Mouse (Mus musculus): ENCODE results near the gene Naa80. TPM values are rescaled to one million over a fixed set of nuclear protein-coding genes. Genes with fewer than 3 reads are reported as not detected.

Naa80 gene
- polyA plus RNA-seq (2014; fragmentation: Illumina TruSeq; extraction: RNeasy Lipid Tissue Mini Kit (QIAGEN cat#74804); ENCODE audit: low read depth, low replicate concordance): 2.0 TPM

DNA sequence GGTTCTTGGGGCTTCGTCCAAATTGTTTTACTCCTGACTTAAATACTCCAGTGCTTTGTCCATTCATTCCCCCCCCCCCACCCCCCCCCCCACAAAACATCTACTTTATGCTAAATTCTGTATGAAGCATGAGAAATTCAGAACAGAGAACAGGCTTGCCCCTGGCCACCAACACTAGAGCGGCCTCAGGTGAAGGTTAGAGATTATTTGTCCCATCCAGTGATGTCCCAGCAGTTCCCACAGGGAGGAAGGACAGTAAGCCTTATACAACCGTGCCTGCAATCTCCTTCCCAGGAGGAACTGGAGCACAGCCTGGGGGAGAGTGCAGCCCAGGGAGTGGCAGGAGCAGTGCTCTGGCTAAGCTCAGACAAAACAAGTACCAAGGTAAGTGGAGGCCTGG lies at the start of gene Naa80:
Gene Naa80, plus strand, starts transcription at position 301 of the 400 bp plus-strand sequence.

DNA sequence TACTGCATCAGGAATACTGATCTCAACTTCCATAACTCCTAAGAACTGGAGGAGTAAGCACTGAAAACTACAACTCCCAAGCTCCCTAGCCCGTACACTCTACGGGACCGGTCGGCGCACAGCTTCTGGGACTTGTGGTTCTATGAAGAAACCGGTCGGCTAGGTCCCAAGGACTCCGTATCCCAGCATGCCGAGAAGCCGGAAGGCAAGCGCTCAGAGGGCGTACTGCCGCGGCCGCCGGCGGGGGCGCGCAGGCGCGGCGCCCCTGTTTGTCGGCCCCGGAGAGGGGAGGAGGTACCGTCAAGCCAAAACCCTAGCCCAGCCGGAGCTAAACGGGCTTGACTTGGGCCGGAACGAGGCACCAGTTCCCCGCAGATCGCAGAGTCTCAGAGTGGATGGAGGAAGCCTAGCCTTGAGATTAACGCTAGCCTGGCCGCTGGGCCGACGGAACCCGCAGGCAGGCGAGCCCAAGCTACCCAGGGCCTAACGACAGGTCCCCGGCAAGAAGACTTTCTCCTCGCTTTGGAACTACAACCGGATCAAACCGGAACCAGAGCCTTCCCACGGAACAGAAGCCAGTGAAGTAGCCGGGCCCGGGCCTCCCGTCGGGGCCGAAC lies 44.8 kb upstream of the Naa80 start, which contains the start of gene Tmem115:
Gene Tmem115, plus strand, starts transcription at position 155 of the 617 bp plus-strand sequence.

DNA sequence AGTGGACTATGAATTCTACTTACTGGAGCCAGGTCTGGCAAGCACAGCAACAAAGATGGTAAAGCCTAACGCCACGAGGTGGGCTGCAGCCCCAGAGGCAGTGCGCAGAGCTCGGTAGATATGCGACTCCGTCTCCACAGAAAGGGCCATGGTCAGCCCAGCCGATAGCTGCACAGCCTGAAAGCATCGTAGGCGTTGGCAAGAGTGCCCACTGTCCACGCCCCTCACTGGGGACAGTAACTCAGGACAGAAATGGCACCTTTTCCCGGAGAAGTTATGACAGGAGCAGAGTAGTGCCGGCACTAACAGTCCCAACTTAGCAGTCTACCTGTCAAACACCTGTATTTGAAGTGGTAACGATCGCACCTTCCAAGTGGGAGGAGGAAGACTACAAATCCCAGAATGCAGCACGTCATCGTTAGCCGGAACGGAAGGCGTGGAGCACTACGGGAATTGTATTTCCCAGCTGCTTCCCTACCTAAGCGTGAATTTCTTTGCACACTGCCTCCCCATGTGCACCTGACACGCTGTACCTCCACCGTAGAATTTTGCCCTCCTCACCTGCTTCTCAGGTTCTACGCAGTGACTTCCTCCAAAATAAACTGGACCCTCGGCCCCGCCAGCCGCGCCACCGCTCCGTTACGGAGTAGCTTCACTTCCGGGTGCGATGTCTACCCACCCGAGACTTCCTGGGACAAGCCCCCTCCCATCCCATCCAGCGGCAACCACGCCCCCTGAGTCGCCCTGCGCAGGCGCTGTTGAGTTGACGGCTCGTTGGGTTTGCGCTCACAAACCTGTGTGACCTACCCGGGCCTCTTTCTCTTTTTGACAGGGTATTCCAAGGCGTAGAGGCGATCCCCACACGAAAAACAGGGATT lies 37.0 kb upstream of the Naa80 start, which contains the start of the genes Cyb561d2 and Nprl2:
Gene Cyb561d2, minus strand, starts transcription at position 720 of the 878 bp plus-strand sequence.
Gene Nprl2, plus strand, starts transcription at position 753 of the 878 bp plus-strand sequence.

DNA sequence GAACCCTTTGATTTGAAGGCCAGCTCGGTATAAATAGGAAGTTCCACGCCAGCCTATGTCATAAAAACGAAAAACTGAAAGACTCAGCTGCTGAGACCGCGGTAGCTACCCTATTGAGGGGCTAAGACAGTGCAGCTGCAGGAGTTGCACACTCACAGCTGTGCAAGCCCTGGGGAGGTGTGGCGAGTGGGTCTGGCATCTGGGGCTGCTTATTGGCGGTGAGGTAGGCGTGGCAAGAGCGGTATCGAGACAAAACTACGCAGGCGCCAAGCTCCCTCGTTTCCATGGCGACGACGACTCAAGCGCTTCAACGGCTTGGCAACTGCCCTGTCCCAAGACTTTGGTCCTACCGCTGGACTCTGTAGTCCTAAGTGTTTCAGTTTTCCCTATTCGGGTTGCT lies 31.7 kb upstream of the Naa80 start, which contains the start of gene Zmynd10:
Gene Zmynd10, plus strand, starts transcription at position 273 of the 400 bp plus-strand sequence.

DNA sequence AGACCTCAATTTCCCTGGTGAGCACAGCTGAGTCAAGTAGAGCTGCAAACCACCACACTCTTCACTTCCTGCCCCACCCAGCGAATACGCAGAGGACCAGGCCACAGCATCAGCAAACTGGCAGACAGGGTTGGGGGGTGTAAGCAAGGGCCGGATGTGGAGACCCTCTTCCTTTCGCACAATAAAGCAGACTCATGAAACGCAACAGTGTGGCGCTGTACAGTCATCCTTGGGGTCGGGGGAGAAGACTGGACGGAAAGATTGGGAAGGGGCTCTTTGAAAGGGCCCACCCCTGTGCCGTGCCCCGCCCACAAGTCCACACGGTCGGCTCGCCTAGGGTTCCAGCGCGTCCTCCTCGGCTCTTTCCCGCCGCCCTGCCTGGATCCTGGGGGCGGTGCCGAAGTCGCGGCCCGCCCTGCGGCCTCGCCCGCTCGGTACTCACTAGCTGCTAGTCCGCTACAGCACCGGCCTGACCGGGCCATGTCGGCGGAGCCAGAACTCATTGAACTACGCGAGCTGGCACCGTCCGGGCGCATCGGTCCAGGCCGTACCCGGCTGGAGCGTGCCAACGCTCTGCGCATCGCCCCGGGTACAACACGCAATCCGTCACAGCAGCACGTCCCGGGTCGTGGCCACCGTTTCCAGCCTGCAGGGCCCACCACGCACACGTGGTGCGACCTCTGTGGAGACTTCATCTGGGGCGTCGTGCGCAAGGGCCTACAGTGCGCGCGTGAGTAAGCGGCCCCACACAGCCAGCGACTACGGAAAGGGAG lies 27.4 kb upstream of the Naa80 start, which contains the start of gene Rassf1:
Gene Rassf1, plus strand, starts transcription at position 439 of the 773 bp plus-strand sequence.

DNA sequence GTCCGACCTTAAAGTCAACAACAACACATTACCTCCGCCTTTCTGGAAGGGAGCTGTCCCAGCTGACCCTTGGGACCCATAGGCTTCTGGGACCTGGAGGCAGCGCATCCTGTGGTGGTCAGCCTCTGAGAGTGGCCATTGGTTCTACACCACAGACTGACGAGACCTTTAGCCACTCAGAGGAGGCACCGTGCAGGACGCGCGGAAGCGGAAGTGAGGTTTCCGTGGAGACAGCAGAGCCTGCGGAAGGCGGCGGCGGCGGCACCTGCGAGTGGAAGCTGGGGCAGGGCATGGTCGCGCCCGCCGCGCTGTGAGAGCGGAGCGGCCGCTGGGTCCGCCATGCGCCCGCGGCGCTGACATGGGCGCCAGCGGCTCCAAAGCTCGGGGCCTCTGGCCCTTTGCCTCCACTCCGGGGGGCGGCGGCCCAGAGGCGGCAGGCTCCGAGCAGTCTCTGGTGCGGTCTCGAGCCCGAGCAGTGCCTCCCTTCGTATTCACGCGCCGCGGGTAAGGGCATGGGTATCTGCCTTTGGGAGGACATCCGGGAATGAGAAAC lies 15.6 kb upstream of the Naa80 start, which contains the start of gene Tusc2:
Gene Tusc2, plus strand, starts transcription at position 227 of the 553 bp plus-strand sequence.

DNA sequence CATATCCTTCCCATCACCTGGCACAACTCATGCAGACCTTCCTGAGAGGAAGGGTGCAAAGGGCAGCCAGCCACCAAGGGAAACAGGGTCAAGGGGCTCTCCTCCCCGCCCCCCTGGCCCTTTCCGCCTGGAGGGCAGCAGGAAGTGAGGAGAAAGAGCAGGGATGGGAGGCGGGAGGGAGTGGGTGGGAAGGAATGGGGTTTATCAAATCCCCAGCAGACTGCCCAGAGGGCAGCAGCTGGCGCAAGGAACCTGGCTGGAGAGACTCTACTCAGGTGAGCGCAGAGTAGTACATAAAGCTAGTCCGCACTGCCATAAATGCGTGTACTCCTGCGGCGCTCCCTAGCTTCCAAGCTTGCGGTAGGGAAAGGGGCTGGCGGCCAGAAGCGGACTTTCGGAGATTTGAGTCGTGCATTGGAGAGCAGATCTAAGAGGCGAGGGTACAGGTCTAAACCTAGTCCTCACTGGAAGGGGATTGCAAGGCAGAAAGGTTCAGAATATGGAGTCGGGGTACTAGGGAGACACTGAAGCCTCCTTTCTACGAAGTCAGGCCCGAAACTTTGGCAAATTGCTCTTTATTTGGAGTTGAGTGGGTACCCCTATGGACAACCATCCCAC lies 10.9 kb upstream of the Naa80 start, which contains the start of gene Hyal2:
Gene Hyal2, plus strand, starts transcription at position 244 of the 618 bp plus-strand sequence.

DNA sequence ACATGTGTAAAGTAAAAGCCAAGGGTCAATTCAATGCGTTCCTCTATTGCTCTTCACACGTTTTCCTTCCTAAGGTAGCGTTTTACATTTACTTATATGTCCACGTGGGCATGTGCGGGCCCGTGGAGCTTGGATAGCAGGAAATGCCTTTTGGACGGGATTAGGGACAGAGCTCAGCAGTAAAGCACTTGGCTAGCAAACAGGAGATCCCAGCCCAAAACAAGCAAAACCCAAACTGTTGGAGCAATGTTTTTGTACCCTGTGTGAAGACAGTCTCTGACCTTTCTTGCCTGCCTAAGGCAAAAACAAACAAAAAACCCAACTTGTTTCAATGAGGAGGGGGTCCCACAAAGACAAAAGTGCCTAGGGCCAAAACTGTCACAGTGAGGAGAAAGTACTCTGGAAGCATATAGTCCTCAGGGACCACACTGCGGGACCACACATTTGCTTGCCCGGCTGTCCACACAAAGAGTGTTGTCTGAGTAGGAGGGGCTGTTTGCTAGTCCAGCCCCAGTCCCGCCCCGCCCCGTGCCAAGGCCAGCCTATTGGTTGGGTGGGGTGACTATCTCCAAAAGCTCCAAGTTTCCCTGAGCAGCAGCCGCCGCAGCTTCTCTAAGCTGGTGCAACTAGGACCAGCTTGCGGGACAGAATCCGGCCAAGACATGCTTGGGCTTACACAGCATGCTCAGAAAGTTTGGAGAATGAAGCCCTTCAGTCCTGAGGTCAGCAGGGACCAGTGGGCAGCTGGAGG lies 2.2 kb upstream of the Naa80 start, which contains the start of gene Hyal1:
Gene Hyal1, plus strand, starts transcription at position 571 of the 751 bp plus-strand sequence.

DNA sequence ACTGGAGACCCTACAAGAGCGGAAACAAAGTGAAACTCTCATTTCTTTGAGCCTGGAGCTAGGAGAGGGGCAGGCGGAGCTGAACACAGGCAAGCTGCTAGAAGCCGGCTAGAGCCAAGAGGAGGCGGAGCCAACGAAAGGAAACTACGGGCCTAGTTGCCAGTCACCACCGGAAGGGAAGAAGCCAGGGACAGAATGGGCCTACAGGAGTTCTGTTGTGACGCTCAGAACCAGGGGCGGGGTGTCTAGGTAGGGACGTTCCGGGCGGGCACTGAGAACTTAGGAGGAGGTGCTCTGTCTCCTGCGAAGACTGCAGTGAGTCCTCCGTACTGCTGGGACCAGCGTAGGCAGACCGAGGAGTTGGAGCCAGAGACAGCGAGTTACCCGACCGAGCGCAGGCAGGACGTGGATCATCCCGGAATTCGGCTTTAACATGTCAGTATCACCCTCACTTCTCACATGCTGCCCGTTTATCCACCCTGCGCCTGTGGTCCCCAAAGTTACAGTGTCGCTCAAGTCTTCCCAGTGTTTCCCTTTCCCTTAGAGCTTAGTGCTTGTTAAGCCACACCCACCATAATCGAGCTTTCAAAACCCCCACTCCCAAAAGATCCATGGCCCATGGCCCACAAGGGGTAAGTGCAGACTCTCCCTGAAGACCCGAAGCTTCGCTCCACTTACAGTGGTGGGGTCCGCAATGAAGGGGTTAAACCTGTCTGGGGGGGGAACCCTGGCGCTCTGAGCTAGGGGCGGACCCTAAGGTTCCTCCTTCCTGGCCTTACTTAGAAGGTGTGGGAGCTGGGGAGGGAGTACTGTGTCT lies 2.0 kb downstream of the Naa80 start, which contains the start of gene Hyal3:
Gene Hyal3, plus strand, starts transcription at position 318 of the 817 bp plus-strand sequence.

DNA sequence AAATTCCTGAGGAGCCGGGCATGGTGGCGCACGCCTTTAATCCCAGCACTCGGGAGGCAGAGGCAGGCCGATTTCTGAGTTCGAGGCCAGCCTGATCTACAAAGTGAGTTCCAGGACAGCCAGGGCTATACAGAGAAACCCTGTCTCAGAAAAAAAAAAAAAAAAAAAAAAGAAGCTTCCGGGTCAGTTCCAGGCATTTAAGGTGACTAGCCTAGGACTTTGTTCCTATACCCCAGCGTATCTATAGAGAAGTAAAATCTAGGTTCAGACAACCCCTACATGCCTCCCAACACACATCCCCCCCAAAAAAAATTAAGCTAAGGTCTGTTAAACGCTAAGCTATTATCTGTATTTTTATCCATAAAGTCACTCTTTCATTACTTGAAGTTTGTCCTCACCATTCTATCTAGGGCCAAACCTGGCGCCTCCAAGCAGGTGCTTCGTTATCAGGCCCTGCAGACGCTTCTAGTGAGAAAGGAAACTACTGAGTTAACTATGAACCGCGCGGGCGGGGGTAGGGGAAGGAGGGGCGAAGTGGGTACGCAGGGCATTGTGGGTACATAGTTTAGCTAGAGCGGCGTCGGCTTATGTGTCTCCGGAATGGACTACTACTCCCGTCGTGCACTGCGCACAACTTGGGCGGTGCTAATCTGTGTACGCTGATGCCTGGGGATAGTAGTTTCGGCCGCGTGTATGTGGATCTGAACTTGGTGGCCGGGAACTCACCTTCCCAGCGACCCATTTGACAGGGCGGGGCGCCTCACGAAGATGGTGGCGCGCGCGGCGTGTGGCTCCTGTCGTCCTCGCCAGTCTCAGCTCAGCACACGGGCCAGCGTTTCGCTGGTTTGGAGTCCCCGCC lies 8.5 kb downstream of the Naa80 start, which contains the start of gene Ifrd2:
Gene Ifrd2, plus strand, starts transcription at position 669 of the 859 bp plus-strand sequence.

DNA sequence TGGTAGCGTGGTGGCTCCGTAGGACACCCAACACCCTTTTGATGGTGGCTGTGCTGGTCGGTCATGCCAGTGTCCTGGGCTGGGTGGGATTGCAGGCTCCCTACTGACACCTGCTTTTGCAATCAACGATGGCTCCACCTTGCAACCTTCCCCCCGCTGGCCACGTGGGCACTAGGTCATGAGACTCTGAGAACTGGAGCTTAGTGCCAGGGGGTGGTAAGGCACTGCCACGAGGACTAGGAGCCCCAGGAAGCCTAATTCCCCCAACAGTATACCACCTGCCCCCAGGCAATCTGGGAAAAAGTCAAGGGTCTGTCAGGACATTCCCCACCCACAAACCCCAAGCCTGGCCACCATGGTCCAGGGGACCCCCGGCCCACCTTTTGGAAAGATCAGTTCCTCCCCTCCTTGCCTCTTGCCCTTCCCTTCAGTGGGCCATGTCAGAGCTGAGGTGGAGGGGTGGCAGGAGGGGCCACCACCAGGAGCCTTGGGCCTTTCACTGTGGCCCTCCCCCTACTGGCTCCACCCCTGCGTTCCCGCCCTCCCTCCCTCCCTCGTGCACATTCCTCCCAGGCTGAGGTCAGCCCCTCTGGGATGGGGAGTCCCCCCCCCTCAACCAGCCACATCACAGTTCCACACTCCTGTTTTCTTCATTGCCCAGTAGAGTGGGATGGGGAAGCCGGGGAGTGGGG lies 30.2 kb downstream of the Naa80 start, which contains the start of gene Sema3b:
Gene Sema3b, minus strand, starts transcription at position 489 of the 692 bp plus-strand sequence.

Other genes starting within 250 kb of the Naa80 start
- 1.9 TPM for gene Hemk1, start 240.5 kb upstream of the Naa80 start, polyA plus RNA-seq (2014; fragmentation: Illumina TruSeq; extraction: RNeasy Lipid Tissue Mini Kit (QIAGEN cat#74804); ENCODE audit: low read depth, low replicate concordance)
- gene 6430571L13Rik, start 238.3 kb upstream of the Naa80 start, polyA plus RNA-seq (2014; fragmentation: Illumina TruSeq; extraction: RNeasy Lipid Tissue Mini Kit (QIAGEN cat#74804); ENCODE audit: low read depth, low replicate concordance): 0.28 TPM
- not detected for gene Cacna2d2, start 179.3 kb upstream of the Naa80 start, polyA plus RNA-seq (2014; fragmentation: Illumina TruSeq; extraction: RNeasy Lipid Tissue Mini Kit (QIAGEN cat#74804); ENCODE audit: low read depth, low replicate concordance)
- 0.20 TPM for gene Tmem115, start 44.9 kb upstream of the Naa80 start, polyA plus RNA-seq (2014; fragmentation: Illumina TruSeq; extraction: RNeasy Lipid Tissue Mini Kit (QIAGEN cat#74804); ENCODE audit: low read depth, low replicate concordance)
- gene Cyb561d2, start 36.7 kb upstream of the Naa80 start, polyA plus RNA-seq (2014; fragmentation: Illumina TruSeq; extraction: RNeasy Lipid Tissue Mini Kit (QIAGEN cat#74804); ENCODE audit: low read depth, low replicate concordance): 7.2 TPM
- 1.6 TPM for gene Nprl2, start 36.7 kb upstream of the Naa80 start, polyA plus RNA-seq (2014; fragmentation: Illumina TruSeq; extraction: RNeasy Lipid Tissue Mini Kit (QIAGEN cat#74804); ENCODE audit: low read depth, low replicate concordance)
- gene Zmynd10, start 31.6 kb upstream of the Naa80 start, polyA plus RNA-seq (2014; fragmentation: Illumina TruSeq; extraction: RNeasy Lipid Tissue Mini Kit (QIAGEN cat#74804); ENCODE audit: low read depth, low replicate concordance): 0.81 TPM
- 8.6 TPM for gene Rassf1, start 27.3 kb upstream of the Naa80 start, polyA plus RNA-seq (2014; fragmentation: Illumina TruSeq; extraction: RNeasy Lipid Tissue Mini Kit (QIAGEN cat#74804); ENCODE audit: low read depth, low replicate concordance)
- 24.5 TPM for gene Tusc2, start 15.6 kb upstream of the Naa80 start, polyA plus RNA-seq (2014; fragmentation: Illumina TruSeq; extraction: RNeasy Lipid Tissue Mini Kit (QIAGEN cat#74804); ENCODE audit: low read depth, low replicate concordance)
- gene Hyal2, start 10.9 kb upstream of the Naa80 start, polyA plus RNA-seq (2014; fragmentation: Illumina TruSeq; extraction: RNeasy Lipid Tissue Mini Kit (QIAGEN cat#74804); ENCODE audit: low read depth, low replicate concordance): 1.8 TPM
- gene Hyal1, start 2.0 kb upstream of the Naa80 start, polyA plus RNA-seq (2014; fragmentation: Illumina TruSeq; extraction: RNeasy Lipid Tissue Mini Kit (QIAGEN cat#74804); ENCODE audit: low read depth, low replicate concordance): 3.0 TPM
- gene Hyal3, start 1.9 kb downstream of the Naa80 start, polyA plus RNA-seq (2014; fragmentation: Illumina TruSeq; extraction: RNeasy Lipid Tissue Mini Kit (QIAGEN cat#74804); ENCODE audit: low read depth, low replicate concordance): 0.24 TPM
- gene Ifrd2, start 8.8 kb downstream of the Naa80 start, polyA plus RNA-seq (2014; fragmentation: Illumina TruSeq; extraction: RNeasy Lipid Tissue Mini Kit (QIAGEN cat#74804); ENCODE audit: low read depth, low replicate concordance): 33.1 TPM
- 2.6 TPM for gene Sema3b, start 30.3 kb downstream of the Naa80 start, polyA plus RNA-seq (2014; fragmentation: Illumina TruSeq; extraction: RNeasy Lipid Tissue Mini Kit (QIAGEN cat#74804); ENCODE audit: low read depth, low replicate concordance)
- gene Gnai2, start 56.5 kb downstream of the Naa80 start, polyA plus RNA-seq (2014; fragmentation: Illumina TruSeq; extraction: RNeasy Lipid Tissue Mini Kit (QIAGEN cat#74804); ENCODE audit: low read depth, low replicate concordance): 18.2 TPM
- gene Slc38a3, start 90.6 kb downstream of the Naa80 start, polyA plus RNA-seq (2014; fragmentation: Illumina TruSeq; extraction: RNeasy Lipid Tissue Mini Kit (QIAGEN cat#74804); ENCODE audit: low read depth, low replicate concordance): 1.4 TPM
- gene Gnat1, start 100.8 kb downstream of the Naa80 start, polyA plus RNA-seq (2014; fragmentation: Illumina TruSeq; extraction: RNeasy Lipid Tissue Mini Kit (QIAGEN cat#74804); ENCODE audit: low read depth, low replicate concordance): not detected
- gene Sema3f, start 131.6 kb downstream of the Naa80 start, polyA plus RNA-seq (2014; fragmentation: Illumina TruSeq; extraction: RNeasy Lipid Tissue Mini Kit (QIAGEN cat#74804); ENCODE audit: low read depth, low replicate concordance): 1.9 TPM
- gene Rbm5, start 192.1 kb downstream of the Naa80 start, polyA plus RNA-seq (2014; fragmentation: Illumina TruSeq; extraction: RNeasy Lipid Tissue Mini Kit (QIAGEN cat#74804); ENCODE audit: low read depth, low replicate concordance): 90.8 TPM